Mouse (Mus musculus): ENCODE results near the gene Erg. TPM values are rescaled to one million over a fixed set of nuclear protein-coding genes. Genes with fewer than 3 reads are reported as not detected.

The Erg gene
- total RNA-seq, 2 experiments from 2014 or later = 3.8 to 6.0 TPM

GRCm38 (mm10) chr16:95492146-95492545, 94.2 kb downstream of the Erg start:
- no peak for ATAC-seq (replicated peaks; ENCODE audit: low FRiP score, poor library complexity, severe bottlenecking)

GRCm38 (mm10) chr16:95490386-95490785, 96.0 kb downstream of the Erg start:
- ATAC-seq (replicated peaks; ENCODE audit: low FRiP score, poor library complexity, severe bottlenecking) = no peak

DNA sequence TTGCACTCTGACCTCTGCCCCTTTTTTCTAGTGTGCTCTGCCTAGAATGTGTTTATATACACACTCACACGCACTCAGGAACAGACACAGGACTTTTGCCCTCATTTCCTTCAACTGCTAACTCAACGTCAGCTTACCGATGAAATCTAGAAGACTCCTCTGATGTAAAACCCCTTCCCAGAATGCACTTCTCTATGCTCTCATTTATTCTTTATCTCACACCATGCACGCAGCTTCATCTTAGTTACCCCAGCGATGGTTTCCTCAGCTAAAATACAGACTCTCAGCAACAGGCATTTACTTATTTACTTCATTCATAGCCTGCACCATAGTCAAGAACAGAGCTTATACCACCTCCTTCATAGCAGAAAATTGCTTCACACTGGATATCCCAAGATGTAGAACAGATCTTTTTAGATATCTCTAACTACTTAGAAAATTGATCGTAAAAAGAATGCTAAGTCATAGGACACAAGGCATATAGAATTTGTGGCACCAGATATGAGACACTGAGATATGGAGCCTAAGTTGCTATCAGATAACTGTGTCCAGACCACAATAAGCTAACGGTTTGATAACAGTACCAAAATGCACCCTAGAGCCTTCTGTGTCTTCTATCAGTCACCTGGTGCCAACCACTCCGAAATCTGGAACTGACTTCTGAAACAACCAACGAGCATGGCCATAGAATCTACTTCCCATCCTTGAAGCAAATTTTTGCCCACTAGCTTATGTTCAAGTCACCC, 98.6 kb downstream of the Erg start:
- ATAC-seq (replicated peaks; ENCODE audit: low FRiP score, poor library complexity, severe bottlenecking) = no peak

DNA sequence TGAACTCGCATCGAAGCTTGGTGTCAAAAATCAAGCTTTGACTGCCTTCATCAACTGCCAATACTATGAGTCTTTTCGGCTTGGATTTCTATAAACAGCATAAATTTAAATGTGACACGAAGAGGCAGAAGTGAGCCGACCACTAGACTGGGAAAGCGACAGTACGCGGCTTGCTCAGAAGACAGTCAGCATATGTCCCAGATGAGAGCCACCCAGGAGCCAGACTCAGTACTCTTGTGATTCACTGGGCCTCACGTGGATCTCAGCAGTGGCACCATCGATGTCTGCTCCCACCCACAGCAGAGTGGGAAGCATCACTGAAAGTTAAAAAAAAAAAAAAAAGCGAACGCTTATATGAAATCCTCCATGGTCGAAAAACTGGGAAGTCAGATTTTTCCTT, 105.2 kb downstream of the Erg start:
- ATAC-seq (replicated peaks; ENCODE audit: low FRiP score, poor library complexity, severe bottlenecking) = no peak

GRCm38 (mm10) chr16:95478558-95478957, 107.8 kb downstream of the Erg start:
- no peak for ATAC-seq (replicated peaks; ENCODE audit: low FRiP score, poor library complexity, severe bottlenecking)

- ATAC-seq (replicated peaks; ENCODE audit: low FRiP score, poor library complexity, severe bottlenecking) = no peak
Measured at GRCm38 (mm10) chr16:95475041-95475440, 111.4 kb downstream of the Erg start.

- ATAC-seq (replicated peaks; ENCODE audit: low FRiP score, poor library complexity, severe bottlenecking) = no peak
Measured at GRCm38 (mm10) chr16:95473946-95474345, 112.4 kb downstream of the Erg start.

GRCm38 (mm10) chr16:95472771-95473170, 113.6 kb downstream of the Erg start:
- ATAC-seq (replicated peaks; ENCODE audit: low FRiP score, poor library complexity, severe bottlenecking) = no peak

DNA sequence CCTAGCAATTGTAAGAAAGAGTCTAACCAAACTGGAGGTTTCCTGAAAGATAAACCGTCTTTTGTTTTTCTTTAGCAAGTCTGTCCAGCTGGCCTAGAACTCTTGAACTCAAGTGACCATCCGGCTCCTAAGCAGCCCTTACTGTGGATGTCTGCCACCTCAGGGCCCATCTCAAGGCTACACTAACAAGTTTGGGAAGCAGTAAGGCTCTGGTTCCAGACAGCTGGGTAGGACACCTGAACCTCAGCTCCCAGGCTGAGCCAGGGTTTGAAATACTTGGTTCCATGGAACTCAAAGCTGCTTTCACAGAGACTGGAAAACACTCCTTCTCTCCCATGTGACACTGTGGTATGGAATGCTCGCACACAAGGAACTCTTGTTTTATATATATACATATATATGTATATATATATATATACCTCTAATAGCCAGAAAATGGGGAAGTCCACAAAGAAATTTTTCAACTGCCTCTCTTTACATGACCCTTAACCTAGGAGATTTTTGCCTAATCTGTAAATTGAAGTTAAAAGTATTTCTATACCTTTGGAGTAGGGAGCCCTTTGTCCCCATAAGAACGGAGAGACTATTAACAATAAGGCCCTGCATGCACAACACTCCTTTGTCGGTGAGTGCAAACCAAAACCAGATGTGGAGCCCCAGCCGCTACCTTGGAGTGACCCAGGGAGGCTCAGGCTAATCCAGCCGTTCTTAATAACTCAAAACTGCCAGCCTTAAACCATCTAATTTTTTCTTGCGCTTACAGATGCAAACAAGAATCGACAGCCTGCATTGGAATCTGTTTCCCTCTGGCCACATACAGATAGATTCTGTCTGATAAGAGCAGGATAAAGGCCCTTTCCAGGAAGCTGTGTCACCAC, 116.9 kb downstream of the Erg start:
- ATAC-seq (replicated peaks; ENCODE audit: low FRiP score, poor library complexity, severe bottlenecking) = no peak

DNA sequence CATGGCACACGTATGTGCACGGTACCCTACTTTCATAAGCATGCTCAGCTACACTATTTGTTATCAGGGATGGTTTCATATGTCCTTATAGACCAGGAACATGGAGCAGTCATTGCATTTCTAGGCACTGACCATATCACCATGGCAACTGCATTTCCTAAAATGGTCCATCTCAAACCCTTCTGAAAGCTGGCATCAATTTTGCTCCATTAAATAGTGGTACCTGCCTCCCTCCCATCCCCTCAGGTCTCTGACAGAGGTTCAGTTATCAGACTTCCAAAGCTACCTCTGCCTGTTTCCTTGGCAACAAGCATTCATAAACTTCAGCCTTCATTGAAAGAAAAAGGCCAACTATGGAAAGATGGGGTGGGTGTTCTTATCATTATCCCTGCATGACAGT, 118.5 kb downstream of the Erg start:
- ATAC-seq (replicated peaks; ENCODE audit: low FRiP score, poor library complexity, severe bottlenecking) = no peak

DNA sequence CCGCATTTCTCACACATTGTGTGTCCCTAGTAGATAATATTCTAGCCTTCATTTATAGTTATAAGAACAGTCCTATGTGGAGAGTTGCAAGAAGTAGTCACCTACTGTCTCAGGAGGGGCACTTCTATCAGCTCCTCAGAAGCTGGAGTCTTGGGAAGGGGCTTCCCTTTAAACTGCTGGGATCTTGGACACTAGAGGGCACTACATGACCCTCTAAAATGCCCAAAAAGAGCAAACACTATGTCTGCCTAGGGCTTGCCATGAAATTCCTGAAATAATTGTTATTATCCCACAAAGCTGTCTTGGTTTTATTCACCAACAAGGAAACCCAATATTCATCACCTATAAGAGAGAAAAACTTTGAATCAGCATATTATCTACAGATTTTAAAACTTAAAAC, 119.8 kb downstream of the Erg start:
- no peak for ATAC-seq (replicated peaks; ENCODE audit: low FRiP score, poor library complexity, severe bottlenecking)

GRCm38 (mm10) chr16:95464609-95465008, 121.8 kb downstream of the Erg start:
- ATAC-seq (replicated peaks; ENCODE audit: low FRiP score, poor library complexity, severe bottlenecking) = no peak

DNA sequence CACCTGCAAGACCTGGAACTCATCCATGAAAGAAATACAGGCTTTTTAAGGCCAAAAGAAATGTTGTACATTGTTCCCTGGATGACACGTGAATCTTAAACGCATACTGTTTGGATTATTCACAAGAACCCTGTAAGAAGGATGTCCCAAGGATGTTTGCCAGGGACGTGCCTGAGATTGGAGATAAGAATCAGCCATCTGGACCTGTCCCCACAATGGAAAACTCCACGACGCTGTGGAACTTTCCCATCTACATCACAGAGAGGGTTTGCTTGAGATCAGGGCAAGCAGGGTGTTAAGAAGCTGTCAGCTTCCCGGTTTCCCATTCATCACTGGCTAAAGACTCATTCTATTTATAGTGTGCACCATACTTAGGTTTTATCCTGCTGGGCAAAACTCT, 122.6 kb downstream of the Erg start:
- no peak for ATAC-seq (replicated peaks; ENCODE audit: low FRiP score, poor library complexity, severe bottlenecking)

DNA sequence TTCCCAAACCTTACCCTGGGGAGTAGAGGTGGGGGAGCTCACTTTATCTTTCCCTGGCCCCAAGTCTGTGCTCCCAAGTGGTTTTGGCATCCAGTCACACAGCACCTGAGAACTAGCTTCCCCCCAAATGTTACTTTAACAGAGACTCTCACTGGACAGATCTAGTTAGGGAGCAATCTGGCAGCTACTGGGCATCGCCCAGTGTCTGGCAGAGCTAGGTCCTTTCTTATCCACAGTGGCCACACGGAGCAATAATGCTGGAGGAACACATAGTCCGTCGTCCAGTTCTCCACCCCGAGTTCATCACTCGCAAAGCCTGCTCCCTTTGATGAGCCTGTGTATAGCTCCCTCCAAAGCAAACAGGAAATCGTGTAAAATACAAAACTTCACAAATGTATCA, 124.5 kb downstream of the Erg start:
- no peak for ATAC-seq (replicated peaks; ENCODE audit: low FRiP score, poor library complexity, severe bottlenecking)

GRCm38 (mm10) chr16:95460336-95460735, 126.1 kb downstream of the Erg start:
- no peak for ATAC-seq (replicated peaks; ENCODE audit: low FRiP score, poor library complexity, severe bottlenecking)

GRCm38 (mm10) chr16:95459325-95459691, 127.1 kb downstream of the Erg start:
- no peak for ATAC-seq (replicated peaks; ENCODE audit: low FRiP score, poor library complexity, severe bottlenecking)

GRCm38 (mm10) chr16:95458590-95459324, 127.6 kb downstream of the Erg start:
- no peak for ATAC-seq (replicated peaks; ENCODE audit: low FRiP score, poor library complexity, severe bottlenecking)

DNA sequence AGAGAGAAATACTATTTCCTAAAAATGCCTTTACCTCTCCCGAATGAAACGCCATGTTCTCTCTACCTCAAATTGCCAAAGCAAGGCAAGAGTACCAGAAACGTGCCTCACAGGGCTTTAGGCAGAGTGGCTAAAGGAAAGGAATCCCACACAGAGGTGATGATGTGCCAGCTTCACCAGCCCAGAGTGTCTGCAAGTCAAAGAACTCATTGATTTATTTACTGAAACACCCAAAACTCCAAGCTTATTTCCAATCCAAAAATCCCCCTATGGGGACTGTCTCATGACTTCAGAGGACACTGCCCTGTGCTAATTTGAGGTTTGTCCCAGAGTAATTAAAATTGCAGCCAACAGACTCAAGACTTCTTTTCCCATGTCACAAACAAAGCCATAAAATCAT, 129.4 kb downstream of the Erg start:
- no peak for ATAC-seq (replicated peaks; ENCODE audit: low FRiP score, poor library complexity, severe bottlenecking)

- ATAC-seq (replicated peaks; ENCODE audit: low FRiP score, poor library complexity, severe bottlenecking) = no peak
Measured at GRCm38 (mm10) chr16:95455896-95456295, 130.5 kb downstream of the Erg start.

DNA sequence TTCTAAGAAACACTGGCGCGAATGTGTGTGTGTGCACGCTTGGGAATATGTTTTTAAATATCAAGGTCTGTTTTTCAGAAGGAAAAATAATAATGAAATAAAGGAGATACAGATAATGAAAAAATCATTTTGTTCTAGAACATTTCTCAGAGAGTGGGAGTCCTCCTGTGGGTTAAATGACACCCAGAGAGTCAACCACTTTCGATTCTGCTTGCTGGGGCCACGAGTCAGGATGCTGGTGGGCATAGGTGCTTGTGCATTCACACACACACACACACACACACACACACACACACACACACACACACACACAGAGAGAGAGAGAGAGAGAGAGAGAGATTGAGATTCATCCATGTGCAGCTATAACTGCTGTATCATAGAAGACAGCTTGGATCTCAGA, 130.9 kb downstream of the Erg start:
- ATAC-seq (replicated peaks; ENCODE audit: low FRiP score, poor library complexity, severe bottlenecking) = no peak

GRCm38 (mm10) chr16:95452411-95452810, 134.0 kb downstream of the Erg start:
- no peak for ATAC-seq (replicated peaks; ENCODE audit: low FRiP score, poor library complexity, severe bottlenecking)

All from erythroblast, adult 5-6 weeks (primary cell).